Mouse (Mus musculus) brain, embryonic 14.5 days (tissue): ENCODE data around the gene Prl3c1.

Experiments
- CTCF ChIP-seq: fragments of 200-500 bp; IDR thresholded peaks from 2 replicates; pipeline ENCODE4 v1.5.1; 2012; ENCODE audit warnings: inconsistent platforms, mild to moderate bottlenecking, moderate library complexity, borderline replicate concordance; ENCODE audit not compliant: insufficient read depth, insufficient read length; ENCODE audit errors: extremely low read depth
- POLR2A ChIP-seq: fragments of 200-500 bp; IDR thresholded peaks from 2 replicates; pipeline ENCODE4 v1.6.1; 2012; ENCODE audit warnings: mild to moderate bottlenecking, inconsistent platforms, borderline replicate concordance; ENCODE audit not compliant: poor library complexity, insufficient read depth, insufficient read length, severe bottlenecking; ENCODE audit errors: extremely low read depth

GRCm38 (mm10) chr13:27148264-27148663 lies 48.2 kb upstream of the Prl3c1 start:
- TF ChIP-seq POLR2A (no peak), CTCF (no peak)
